Mouse (Mus musculus): ENCODE data around the gene E130116L18Rik.
"Not testable (repeated sequence)": the region's sequence is repeated elsewhere in the genome, so short reads cannot be mapped to it uniquely, and the experiment has no call there.

The E130116L18Rik gene

DNA sequence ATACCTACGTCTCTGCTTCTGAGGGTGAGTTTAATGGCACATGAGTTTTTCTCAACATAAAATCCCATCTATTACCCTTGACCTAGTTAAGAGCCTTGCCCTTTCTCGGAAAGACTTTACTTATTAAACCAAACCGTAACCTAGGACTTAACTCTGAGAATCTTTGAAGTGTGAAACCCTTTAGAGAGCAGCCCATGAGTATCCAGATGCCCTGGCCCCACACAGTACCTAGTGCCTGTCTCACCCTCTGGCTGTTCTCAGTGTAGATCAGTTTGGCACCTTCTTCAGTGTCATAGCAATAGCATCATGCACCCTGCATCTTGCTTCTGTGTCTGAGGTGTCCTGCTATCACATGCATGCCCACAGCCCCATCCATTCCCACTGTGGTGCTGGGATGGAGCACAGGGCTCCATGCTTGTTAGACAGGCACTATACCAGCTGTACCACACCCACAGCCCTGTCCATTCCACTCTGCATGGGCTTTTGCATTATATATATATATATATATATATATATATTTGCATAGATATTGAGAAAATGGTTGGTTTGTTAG is 42.9 kb downstream of the E130116L18Rik start:
- DNase-seq: no peak

DNA sequence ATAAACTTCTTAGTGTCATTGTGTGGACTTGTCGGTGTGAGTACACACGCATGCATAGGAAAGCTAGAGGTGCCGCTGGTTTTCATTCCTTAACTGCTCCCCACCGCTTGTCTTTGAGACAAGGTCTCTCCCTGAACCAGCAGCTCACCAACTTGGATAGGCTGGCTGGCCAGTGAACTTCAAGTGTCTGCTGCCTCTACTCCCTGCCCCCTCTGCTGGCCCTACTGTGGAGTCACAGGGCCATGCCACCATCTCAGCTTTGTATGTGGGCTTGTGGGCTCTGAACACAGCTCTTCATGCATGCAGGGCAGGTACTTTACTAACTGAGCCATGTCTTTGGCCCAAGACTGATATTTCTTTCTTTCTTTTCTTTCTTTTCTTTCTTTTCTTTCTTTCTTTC is 43.7 kb downstream of the E130116L18Rik start:
- no peak for DNase-seq

DNA sequence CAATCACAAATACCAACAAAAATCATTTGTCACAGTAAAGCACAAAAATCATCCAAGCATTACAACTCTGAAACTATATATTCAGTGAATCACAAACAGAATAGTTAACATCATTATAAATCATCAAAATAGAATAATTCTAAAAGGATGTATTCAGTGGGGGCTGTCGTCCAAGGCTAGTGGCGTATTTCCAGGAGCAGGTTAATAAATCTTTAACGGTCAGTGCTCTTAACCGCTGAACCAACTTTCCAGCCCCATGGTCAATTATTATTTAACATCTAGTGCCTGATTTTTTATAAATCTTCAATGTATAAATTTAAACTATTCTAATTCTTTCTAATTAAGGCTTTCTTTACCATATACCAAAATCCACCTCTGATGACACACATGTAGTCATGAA is 44.4 kb downstream of the E130116L18Rik start:
- not testable (repeated sequence) for DNase-seq

DNA sequence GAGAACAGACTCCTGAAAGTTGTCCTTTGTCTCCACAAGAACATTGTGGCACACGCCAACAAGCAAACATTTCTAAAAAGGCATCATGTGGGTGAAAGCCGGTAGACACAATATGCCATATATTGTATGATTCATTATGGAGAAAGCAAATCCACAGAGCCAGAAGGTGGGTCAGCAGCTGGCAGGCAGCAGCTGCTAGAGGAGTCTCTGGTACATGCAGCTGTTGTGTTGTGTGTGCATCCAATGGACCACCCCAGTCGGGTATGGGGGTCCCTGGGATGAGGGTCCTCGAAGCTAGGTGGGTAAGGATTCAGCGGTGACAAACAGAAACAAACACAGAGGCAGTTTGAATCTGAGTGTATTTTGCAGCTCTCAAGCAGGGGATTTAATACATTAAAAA is 45.0 kb downstream of the E130116L18Rik start:
- DNase-seq: not testable (repeated sequence)
